Mouse (Mus musculus) testis, adult 2 months (tissue): ENCODE data around the gene Cmss1.

Source experiments
- CTCF ChIP-seq: fragments of 200-500 bp; IDR thresholded peaks from 2 replicates; pipeline ENCODE4 v1.5.1; 2012; ENCODE audit warnings: low read depth, mild to moderate bottlenecking, inconsistent platforms, low read length, moderate library complexity; ENCODE audit not compliant: control insufficient read depth, insufficient read depth, insufficient replicate concordance
- POLR2A ChIP-seq: fragments of 200-500 bp; IDR thresholded peaks from 2 replicates; pipeline ENCODE4 v1.6.1; 2012; ENCODE audit warnings: low read depth, mild to moderate bottlenecking, inconsistent platforms, low read length, moderate library complexity; ENCODE audit not compliant: control insufficient read depth

- TF ChIP-seq CTCF (no peak), POLR2A (no peak)
Observed at GRCm38 (mm10) chr16:57318637-57319125, 288.0 kb downstream of the Cmss1 start.
